Mouse (Mus musculus): ENCODE results near the gene Gpt2. TPM values are rescaled to one million over a fixed set of nuclear protein-coding genes. Genes with fewer than 3 reads are reported as not detected.

Gene Gpt2
- total RNA-seq, 4 experiments from 2014 or later: 68.2 to 344 (median 173) TPM

Other genes starting within 250 kb of the Gpt2 start
- gene Orc6, start 192.9 kb upstream of the Gpt2 start, total RNA-seq (2022): 10 to 100 TPM; 11.2 to 16.0 (median 14.5) TPM
- gene Vps35, start 192.8 kb upstream of the Gpt2 start, total RNA-seq (2022): 100 to 1,000 TPM in 2 of 4 experiments, 10 to 100 TPM in 2; 94.1 to 113 (median 105) TPM
- 1 to 10 TPM in 1 of 4 experiments, under 1 TPM in 3; 0.16 to 1.8 (median 0.60) TPM for gene Mylk3, start 106.2 kb upstream of the Gpt2 start, total RNA-seq (2022)
- gene 4921524J17Rik, start 59.7 kb upstream of the Gpt2 start, total RNA-seq (2022): 10 to 100 TPM; 21.4 to 45.0 (median 27.9) TPM
- gene Dnaja2, start 62.8 kb downstream of the Gpt2 start, total RNA-seq (2022): 100 to 1,000 TPM; 180 to 205 (median 187) TPM
- 1 to 10 TPM; 4.5 to 6.3 (median 5.6) TPM for gene Neto2, start 208.3 kb downstream of the Gpt2 start, total RNA-seq (2022)

Measured in adrenal gland, adult 8-10 months (tissue).